Mouse (Mus musculus): ENCODE measurements around the gene Gm1979.
"Not testable (repeated sequence)": the region's sequence is repeated elsewhere in the genome, so short reads cannot be mapped to it uniquely, and the experiment has no call there.

Gm1979 gene

DNA sequence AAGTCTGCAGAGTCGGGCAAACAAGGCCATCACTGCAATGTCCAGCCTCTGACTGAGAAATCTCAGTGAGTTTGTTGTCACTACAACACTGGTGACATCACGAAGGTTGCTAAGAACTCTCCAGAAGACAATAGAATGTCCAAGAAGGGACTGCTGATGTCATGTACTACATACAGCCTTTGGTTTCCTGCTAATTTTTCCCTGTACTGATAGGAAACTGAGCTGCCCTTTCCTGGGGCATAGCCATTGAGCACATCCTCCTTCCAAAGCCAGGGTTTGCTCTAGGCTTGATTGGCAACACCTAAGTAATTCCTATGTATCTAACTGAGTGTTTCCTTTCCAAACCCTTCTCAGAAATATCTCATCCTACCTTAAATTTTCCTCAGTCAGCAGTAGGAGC, at the start of gene Gm1979:
Gene Gm1979 (minus strand): TSS at position 101 of the 400 bp plus-strand sequence.
- not testable (repeated sequence) for DNase-seq

DNA sequence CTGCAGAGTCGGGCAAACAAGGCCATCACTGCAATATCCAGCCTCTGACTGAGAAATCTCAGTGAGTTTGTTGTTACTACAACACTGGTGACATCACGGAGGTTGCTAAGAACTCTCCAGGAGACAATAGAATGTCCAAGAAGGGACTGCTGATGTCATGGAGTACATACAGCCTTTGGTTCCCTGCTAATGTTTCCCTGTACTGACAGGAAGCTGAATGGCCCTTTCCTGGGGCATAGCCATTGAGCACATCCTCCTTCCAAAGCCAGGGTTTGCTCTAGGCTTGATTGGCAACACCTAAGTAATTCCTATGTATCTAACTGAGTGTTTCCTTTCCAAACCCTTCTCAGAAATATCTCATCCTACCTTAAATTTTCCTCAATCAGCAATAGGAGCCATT, 34.9 kb upstream of the Gm1979 start, which contains the start of gene Speer4a:
Gene Speer4a (minus strand): TSS at position 101 of the 400 bp plus-strand sequence.
- not testable (repeated sequence) for DNase-seq

DNA sequence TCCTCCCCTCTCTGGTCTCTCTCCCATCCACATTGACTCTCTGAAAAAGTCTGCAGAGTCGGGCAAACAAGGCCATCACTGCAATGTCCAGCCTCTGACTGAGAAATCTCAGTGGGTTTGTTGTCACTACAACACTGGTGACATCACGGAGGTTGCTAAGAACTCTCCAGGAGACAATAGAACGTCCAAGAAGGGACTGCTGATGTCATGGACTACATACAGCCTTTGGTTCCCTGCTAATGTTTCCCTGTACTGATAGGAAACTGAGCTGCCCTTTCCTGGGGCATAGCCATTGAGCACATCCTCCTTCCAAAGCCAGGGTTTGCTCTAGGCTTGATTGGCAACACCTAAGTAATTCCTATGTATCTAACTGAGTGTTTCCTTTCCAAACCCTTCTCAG, 18.2 kb upstream of the Gm1979 start, which contains the start of gene Gm5862:
Gene Gm5862 (minus strand): TSS at position 101 of the 400 bp plus-strand sequence.
- not testable (repeated sequence) for DNase-seq

DNA sequence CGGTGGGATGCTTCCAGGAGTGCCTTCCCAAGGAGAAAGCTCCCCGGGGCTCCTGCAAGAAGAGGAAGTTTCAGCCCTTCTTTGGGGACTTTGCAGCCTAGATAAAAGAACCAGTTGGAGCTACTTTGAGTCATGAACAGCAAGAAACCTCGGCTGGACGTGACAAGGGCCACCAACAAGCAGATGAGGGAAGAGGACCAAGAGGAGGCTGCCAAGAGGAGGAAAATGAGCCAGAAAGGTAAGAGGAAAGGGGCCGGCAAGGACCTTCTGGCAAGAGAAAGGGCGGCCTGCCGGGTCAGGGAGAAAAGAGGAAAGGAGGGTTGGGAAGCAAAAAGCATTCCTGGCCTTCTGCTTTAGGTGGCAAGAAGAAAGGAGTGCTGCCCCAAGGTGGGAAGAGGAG, 3.1 kb upstream of the Gm1979 start:
- not testable (repeated sequence) for DNase-seq

DNA sequence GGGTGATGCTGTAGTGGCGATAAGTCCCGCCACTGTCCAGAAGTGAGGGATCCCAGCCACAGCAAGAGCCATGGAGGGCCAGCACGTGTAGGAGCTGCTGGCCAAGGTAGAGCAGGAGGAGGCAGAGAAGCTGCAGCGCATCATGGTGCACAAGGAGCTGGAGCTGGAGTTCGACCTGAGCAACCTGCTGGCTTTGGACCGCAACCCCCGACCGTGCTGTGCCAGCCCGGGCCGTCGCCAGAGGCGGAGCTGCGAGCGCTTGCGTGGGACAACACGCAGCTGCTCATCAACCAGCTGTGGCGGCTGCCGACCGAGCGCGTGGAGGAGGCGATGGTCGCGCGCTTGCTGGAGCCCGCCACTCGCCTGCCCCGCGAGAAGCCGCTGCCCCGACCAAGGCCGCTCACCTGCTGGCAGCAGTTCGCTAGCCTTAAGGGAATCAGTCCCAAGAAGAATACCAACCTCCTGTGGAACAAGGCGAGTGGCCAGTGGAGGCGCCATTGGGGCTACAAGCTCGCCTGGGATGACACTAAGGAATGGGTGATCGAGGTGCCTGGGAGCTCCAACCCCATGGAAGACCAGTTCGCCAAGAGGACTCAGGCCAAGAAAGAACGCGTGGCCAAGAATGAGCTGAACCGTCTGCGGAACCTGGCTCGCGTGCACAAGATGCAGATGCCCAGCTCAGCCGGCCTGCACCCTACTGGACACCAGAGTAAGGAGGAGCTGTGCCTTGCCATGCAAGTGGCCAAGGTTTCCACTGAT, 2.5 kb upstream of the Gm1979 start:
- DNase-seq, result peak; percentile 70

DNA sequence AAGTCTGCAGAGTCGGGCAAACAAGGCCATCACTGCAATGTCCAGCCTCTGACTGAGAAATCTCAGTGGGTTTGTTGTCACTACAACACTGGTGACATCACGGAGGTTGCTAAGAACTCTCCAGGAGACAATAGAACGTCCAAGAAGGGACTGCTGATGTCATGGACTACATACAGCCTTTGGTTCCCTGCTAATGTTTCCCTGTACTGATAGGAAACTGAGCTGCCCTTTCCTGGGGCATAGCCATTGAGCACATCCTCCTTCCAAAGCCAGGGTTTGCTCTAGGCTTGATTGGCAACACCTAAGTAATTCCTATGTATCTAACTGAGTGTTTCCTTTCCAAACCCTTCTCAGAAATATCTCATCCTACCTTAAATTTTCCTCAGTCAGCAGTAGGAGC, 16.0 kb downstream of the Gm1979 start, which contains the start of gene Gm21698:
Gene Gm21698 (minus strand): TSS at position 101 of the 400 bp plus-strand sequence.
- DNase-seq, result not testable (repeated sequence)

DNA sequence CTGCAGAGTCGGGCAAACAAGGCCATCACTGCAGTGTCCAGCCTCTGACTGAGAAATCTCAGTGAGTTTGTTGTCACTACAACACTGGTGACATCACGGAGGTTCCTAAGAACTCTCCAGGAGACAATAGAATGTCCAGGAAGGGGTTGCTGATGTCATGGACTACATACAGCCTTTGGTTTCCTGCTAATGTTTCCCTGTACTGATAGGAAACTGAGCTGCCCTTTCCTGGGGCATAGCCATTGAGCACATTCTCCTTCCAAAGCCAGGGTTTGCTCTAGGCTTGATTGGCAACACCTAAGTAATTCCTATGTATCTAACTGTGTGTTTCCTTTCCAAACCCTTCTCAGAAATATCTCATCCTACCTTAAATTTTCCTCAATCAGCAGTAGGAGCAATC, 32.0 kb downstream of the Gm1979 start, which contains the start of gene Gm21680:
Gene Gm21680 (minus strand): TSS at position 101 of the 400 bp plus-strand sequence.
- not testable (repeated sequence) for DNase-seq

DNA sequence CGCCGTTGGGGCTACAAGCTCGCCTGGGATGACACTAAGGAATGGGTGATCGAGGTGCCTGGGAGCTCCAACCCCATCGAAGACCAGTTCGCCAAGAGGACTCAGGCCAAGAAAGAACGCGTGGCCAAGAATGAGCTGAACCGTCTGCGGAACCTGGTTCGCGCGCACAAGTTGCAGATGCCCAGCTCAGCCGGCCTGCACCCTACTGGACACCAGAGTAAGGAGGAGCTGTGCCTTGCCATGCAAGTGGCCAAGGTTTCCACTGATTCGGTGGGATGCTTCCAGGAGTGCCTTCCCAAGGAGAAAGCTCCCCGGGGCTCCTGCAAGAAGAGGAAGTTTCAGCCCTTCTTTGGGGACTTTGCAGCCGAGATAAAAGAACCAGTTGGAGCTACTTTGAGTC, 47.5 kb downstream of the Gm1979 start:
- not testable (repeated sequence) for DNase-seq

DNA sequence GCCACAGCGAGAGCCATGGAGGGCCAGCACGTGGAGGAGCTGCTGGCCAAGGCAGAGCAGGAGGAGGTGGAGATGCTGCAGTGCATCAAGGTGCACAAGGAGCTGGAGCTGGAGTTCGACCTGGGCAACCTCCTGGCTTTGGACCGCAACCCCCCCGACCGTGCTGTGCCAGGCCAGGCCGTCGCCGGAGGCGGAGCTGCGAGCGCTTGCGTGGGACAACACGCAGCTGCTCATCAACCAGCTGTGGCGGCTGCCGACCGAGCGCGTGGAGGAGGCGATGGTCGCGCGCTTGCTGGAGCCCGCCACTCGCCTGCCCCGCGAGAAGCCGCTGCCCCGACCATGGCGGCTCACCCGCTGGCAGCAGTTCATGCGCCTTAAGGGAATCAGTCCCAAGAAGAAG, 48.0 kb downstream of the Gm1979 start:
- DNase-seq, result peak; percentile 46

DNA sequence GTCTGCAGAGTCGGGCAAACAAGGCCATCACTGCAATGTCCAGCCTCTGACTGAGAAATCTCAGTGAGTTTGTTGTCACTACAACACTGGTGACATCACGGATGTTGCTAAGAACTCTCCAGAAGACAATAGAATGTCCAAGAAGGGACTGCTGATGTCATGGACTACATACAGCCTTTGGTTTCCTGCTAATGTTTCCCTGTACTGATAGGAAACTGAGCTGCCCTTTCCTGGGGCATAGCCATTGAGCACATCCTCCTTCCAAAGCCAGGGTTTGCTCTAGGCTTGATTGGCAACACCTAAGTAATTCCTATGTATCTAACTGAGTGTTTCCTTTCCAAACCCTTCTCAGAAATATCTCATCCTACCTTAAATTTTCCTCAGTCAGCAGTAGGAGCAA, 50.3 kb downstream of the Gm1979 start, which contains the start of gene Gm21671:
Gene Gm21671 (minus strand): TSS at position 101 of the 400 bp plus-strand sequence.
- not testable (repeated sequence) for DNase-seq
